Mouse (Mus musculus): ENCODE results near the gene Ndst2. TPM values are rescaled to one million over a fixed set of nuclear protein-coding genes. Genes with fewer than 3 reads are reported as not detected.

The Ndst2 gene
- polyA plus RNA-seq, 1 experiment from 2014 or later, result 19.1 TPM

DNA sequence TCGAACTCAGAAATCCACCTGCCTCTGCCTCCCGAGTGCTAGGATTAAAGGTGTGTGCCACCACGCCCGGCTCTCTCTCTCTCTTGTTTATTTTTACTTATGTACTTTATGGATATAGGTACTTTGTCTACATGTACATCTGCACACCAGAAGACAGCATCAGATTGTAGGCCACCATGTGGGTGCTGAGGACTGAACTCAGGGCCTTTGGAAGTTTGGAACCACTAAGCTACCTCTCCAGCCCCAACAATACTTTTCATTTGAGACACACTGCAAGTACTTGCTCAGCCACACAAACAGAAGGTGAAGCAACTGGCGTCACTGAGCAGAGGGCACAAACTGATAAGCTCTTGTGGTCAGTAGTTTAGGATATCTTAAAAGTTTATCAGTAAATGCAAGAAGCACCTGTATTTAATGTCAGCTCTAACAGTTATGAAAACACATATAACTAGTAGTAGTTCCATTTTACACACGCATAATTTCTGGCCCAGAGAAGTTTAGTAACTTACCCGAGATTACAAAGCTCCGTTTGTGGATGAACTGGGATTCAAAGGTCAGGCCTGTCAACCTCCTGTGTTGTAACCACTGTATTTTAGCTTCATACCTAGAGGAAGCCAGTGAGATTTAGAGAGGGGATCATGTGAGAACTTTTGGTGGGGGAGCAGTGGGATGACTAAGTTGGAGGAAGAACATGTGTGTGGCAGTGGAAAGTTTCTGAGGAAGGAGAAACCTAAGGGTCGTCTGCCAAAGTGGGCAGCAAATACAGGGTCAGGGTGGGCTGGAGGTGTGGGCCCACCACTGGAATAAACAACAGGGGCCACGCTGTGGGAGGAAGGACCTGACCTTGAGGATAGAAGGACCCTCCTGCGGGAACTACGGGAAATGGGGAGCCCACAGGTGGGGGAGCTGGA lies 1.1 kb downstream of the Ndst2 start:
- peak overlapping the region; percentile 84 for H3K4me3 ChIP-seq (ENCODE audit: low read depth, low read length)
- WGBS (ENCODE audit: insufficient replicate concordance), result 42% methylated on average over 12 of the region's 12 CpGs
- H3K36me3 ChIP-seq (ENCODE audit: control insufficient read depth, insufficient read depth, low read length), result peaks cover 27% of the 10 kb centered on the region
- H3K9ac ChIP-seq (ENCODE audit: low read depth, low read length), result peak overlapping the region; percentile 93
- peaks cover 19% of the 10 kb centered on the region for H3K4me1 ChIP-seq (ENCODE audit: control insufficient read depth, insufficient read depth, low read length)
- ATAC-seq (replicated peaks; ENCODE audit: insufficient number of reproducible peaks, low FRiP score, low TSS enrichment), result no peak
- H3K27ac ChIP-seq (ENCODE audit: low read depth, low read length), result peak overlapping the region; percentile 89
- peak overlapping the region; percentile 71 for H3K4me2 ChIP-seq
- no peaks in the 10 kb centered on the region for H3K27me3 ChIP-seq (ENCODE audit: control insufficient read depth, insufficient read depth, low read length)
- no peaks in the 10 kb centered on the region for H3K9me3 ChIP-seq (replicated peaks; ENCODE audit: control insufficient read depth, low read length)

DNA sequence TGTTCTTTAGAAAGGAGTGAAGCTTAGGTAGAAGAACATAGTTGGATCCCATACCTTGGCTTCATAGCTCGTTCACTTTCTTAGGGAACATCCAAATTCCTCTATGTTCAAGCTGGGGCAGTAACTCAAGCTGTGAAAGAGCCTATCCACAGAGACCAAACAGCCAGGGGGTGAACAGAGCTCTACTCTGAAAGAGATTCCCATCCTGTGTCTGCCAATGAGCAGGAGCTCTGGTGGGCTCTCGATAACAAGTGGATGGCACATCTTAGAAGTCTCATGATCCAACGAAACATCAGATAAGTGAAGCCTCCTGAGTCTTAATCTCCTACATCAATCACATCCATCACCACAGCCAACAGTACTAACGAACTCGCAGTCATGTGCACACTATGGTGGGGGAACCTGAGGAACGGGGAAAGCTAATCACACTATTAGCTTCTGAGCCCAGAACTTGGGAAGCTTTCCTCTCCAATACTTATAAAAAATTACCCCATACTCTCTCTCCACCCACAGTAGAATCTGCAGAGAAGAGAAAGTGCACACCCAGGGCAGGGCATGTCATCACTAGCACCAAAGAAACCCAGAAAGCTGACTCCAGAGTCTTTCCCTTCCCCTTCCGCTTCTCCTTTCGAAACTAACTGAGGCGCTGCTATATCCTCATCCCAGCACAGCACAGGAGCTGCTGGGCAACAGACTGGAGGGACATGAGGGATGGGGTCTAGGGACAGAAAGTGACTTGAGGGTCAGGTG lies 3.3 kb downstream of the Ndst2 start:
- H3K4me3 ChIP-seq (ENCODE audit: low read depth, low read length), result no peak overlapping the region
- peaks cover 13% of the 10 kb centered on the region for H3K4me1 ChIP-seq (ENCODE audit: control insufficient read depth, insufficient read depth, low read length)
- H3K36me3 ChIP-seq (ENCODE audit: control insufficient read depth, insufficient read depth, low read length), result peaks cover 30% of the 10 kb centered on the region
- H3K4me2 ChIP-seq, result no peak overlapping the region
- no peak overlapping the region for H3K27ac ChIP-seq (ENCODE audit: low read depth, low read length)
- no peaks in the 10 kb centered on the region for H3K9me3 ChIP-seq (replicated peaks; ENCODE audit: control insufficient read depth, low read length)
- 86% methylated on average over 9 of the region's 9 CpGs for WGBS (ENCODE audit: insufficient replicate concordance)
- H3K27me3 ChIP-seq (ENCODE audit: control insufficient read depth, insufficient read depth, low read length), result no peaks in the 10 kb centered on the region
- ATAC-seq (replicated peaks; ENCODE audit: insufficient number of reproducible peaks, low FRiP score, low TSS enrichment), result no peak
- H3K9ac ChIP-seq (ENCODE audit: low read depth, low read length), result no peak overlapping the region

DNA sequence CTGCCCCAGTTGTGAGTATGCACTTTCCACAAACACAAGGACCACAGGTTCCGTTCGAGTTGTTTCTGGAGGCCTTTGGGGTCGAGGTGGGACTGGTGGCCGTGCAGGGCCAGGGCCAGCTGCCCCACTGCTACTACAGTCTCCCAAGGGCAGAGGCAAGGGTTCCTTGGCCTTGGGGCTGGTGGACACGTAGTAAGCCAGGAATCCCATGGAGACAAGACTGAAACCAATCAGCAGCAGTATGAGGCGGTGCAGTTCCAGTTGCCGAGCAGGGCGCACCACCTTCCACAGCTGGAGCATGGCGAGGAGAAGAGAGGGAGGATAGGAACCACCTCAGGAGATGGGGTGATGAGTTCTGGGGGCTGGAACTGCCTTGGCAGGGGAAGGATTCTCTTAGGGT lies 4.5 kb downstream of the Ndst2 start:
- H3K4me1 ChIP-seq (ENCODE audit: control insufficient read depth, insufficient read depth, low read length), result peaks cover 14% of the 10 kb centered on the region
- H3K4me3 ChIP-seq (ENCODE audit: low read depth, low read length), result no peak overlapping the region
- no peak for ATAC-seq (replicated peaks; ENCODE audit: insufficient number of reproducible peaks, low FRiP score, low TSS enrichment)
- H3K27ac ChIP-seq (ENCODE audit: low read depth, low read length), result no peak overlapping the region; the same call in 1 of the 2 replicates
- H3K36me3 ChIP-seq (ENCODE audit: control insufficient read depth, insufficient read depth, low read length), result peaks cover 34% of the 10 kb centered on the region
- H3K9ac ChIP-seq (ENCODE audit: low read depth, low read length), result no peak overlapping the region
- 87% methylated on average over 9 of the region's 9 CpGs for WGBS (ENCODE audit: insufficient replicate concordance)
- no peaks in the 10 kb centered on the region for H3K9me3 ChIP-seq (replicated peaks; ENCODE audit: control insufficient read depth, low read length)
- no peaks in the 10 kb centered on the region for H3K27me3 ChIP-seq (ENCODE audit: control insufficient read depth, insufficient read depth, low read length)
- H3K4me2 ChIP-seq, result no peak overlapping the region

DNA sequence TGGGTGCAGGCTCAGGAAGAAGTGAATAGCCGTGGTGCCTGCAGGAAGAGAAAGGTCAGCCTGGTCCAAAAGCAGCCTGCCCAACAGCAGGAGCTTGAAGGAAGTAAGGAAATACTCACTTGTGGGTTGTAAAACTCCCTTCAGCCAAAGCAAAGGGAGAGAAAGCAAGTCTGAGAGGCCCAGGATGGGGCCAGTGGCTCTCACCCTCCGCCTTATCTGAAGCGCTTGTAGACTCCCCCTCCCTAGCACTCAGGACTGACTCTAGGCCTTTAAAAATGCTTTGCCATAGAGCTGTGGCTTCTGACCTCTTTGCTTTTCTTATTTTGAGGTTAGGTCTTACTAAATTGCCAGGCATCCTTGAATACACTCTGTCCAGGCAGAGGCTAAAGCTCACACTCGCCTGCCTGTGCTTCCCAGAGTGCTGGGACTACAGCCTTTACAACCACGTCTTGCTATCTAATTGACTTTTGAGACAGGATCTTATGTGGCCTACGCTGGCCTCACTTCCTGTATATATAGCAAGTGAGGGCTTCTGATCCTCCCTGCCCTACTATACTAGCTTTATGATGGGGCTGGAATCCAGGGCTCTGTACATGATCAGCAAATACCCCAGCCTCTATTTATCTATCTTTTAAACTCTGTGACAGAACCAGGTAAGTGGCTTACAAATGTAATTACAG lies 8.6 kb downstream of the Ndst2 start:
- Histone ChIP-seq H3K36me3 (ENCODE audit: control insufficient read depth, insufficient read depth, low read length) (peaks cover 60% of the 10 kb centered on the region), H3K4me2 (peak overlapping the region; percentile 25), H3K4me1 (ENCODE audit: control insufficient read depth, insufficient read depth, low read length) (peaks cover 14% of the 10 kb centered on the region), H3K27ac (ENCODE audit: low read depth, low read length) (peak overlapping the region; percentile 65), H3K27me3 (ENCODE audit: control insufficient read depth, insufficient read depth, low read length) (no peaks in the 10 kb centered on the region), H3K9ac (ENCODE audit: low read depth, low read length) (0 out of 2 replicates have a peak overlapping the region, but pooled peaks have one; percentile 11), H3K4me3 (ENCODE audit: low read depth, low read length) (no peak overlapping the region), H3K9me3 (replicated peaks; ENCODE audit: control insufficient read depth, low read length) (no peaks in the 10 kb centered on the region)
- 33% methylated on average over 6 of the region's 6 CpGs for WGBS (ENCODE audit: insufficient replicate concordance)
- ATAC-seq (replicated peaks; ENCODE audit: insufficient number of reproducible peaks, low FRiP score, low TSS enrichment), result no peak

DNA sequence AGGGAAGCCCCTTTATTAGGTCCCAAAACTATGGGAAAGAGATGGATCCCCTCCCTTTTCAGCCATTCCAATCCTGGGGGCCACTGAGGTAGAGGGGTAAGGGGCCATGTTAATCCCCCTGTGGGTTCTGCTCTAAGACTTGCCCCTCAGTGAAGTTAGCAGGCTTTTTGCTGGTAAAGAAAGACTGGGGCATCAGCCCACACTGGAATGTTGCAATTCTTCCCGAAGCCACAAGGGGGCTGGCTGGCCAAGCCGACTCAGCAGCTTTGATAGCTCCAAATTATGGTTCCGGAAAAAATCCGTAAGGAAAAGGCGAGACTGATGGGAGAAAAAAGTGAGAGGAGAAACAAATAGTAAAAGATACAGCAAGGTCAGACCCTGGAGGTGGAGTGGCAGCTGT lies 10.3 kb downstream of the Ndst2 start:
- Histone ChIP-seq H3K9ac (ENCODE audit: low read depth, low read length) (no peak overlapping the region), H3K4me1 (ENCODE audit: control insufficient read depth, insufficient read depth, low read length) (peaks cover 14% of the 10 kb centered on the region), H3K27me3 (ENCODE audit: control insufficient read depth, insufficient read depth, low read length) (no peaks in the 10 kb centered on the region), H3K4me2 (no peak overlapping the region), H3K27ac (ENCODE audit: low read depth, low read length) (no peak overlapping the region), H3K4me3 (ENCODE audit: low read depth, low read length) (no peak overlapping the region), H3K36me3 (ENCODE audit: control insufficient read depth, insufficient read depth, low read length) (peaks cover 64% of the 10 kb centered on the region), H3K9me3 (replicated peaks; ENCODE audit: control insufficient read depth, low read length) (no peaks in the 10 kb centered on the region)
- ATAC-seq (replicated peaks; ENCODE audit: insufficient number of reproducible peaks, low FRiP score, low TSS enrichment), result no peak
- 38% methylated on average over 5 of the region's 5 CpGs for WGBS (ENCODE audit: insufficient replicate concordance)

- peaks cover 65% of the 10 kb centered on the region for H3K36me3 ChIP-seq (ENCODE audit: control insufficient read depth, insufficient read depth, low read length)
- H3K9me3 ChIP-seq (replicated peaks; ENCODE audit: control insufficient read depth, low read length), result no peaks in the 10 kb centered on the region
- H3K4me1 ChIP-seq (ENCODE audit: control insufficient read depth, insufficient read depth, low read length), result peaks cover 14% of the 10 kb centered on the region
- 82% methylated on average over 12 of the region's 12 CpGs for WGBS (ENCODE audit: insufficient replicate concordance)
- H3K4me2 ChIP-seq, result no peak overlapping the region
- no peak overlapping the region for H3K4me3 ChIP-seq (ENCODE audit: low read depth, low read length)
- H3K27ac ChIP-seq (ENCODE audit: low read depth, low read length), result no peak overlapping the region
- no peak for ATAC-seq (replicated peaks; ENCODE audit: insufficient number of reproducible peaks, low FRiP score, low TSS enrichment)
- H3K27me3 ChIP-seq (ENCODE audit: control insufficient read depth, insufficient read depth, low read length), result no peaks in the 10 kb centered on the region
- no peak overlapping the region for H3K9ac ChIP-seq (ENCODE audit: low read depth, low read length)
Measured at GRCm38 (mm10) chr14:20723006-20723405, 11.4 kb downstream of the Ndst2 start.

GRCm38 (mm10) chr14:20721371-20721770 lies 13.0 kb downstream of the Ndst2 start:
- Histone ChIP-seq H3K4me1 (ENCODE audit: control insufficient read depth, insufficient read depth, low read length) (peaks cover 14% of the 10 kb centered on the region), H3K4me2 (no peak overlapping the region), H3K27ac (ENCODE audit: low read depth, low read length) (no peak overlapping the region), H3K4me3 (ENCODE audit: low read depth, low read length) (no peak overlapping the region), H3K27me3 (ENCODE audit: control insufficient read depth, insufficient read depth, low read length) (no peaks in the 10 kb centered on the region), H3K9me3 (replicated peaks; ENCODE audit: control insufficient read depth, low read length) (no peaks in the 10 kb centered on the region), H3K9ac (ENCODE audit: low read depth, low read length) (no peak overlapping the region), H3K36me3 (ENCODE audit: control insufficient read depth, insufficient read depth, low read length) (peaks cover 67% of the 10 kb centered on the region)
- ATAC-seq (replicated peaks; ENCODE audit: insufficient number of reproducible peaks, low FRiP score, low TSS enrichment), result no peak
- WGBS (ENCODE audit: insufficient replicate concordance), result 85% methylated on average over 4 of the region's 4 CpGs

DNA sequence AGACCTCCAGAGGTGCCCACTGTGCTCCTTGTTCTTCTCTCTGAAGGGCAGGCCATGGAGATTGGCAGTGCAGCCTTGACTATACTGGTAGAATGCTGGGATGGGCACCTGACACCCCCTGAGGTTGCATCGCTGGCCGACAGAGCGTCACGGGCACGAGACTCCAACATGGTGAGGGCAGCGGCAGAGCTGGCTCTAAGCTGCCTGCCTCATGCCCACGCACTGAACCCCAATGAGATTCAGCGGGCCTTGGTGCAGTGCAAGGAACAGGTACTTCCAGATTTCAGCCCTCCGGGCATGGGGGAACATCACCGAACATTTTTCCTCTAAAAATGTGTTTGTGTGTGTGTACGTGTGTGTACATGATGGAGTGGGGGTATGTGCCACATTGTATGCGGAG lies 14.6 kb downstream of the Ndst2 start:
- H3K27ac ChIP-seq (ENCODE audit: low read depth, low read length), result no peak overlapping the region
- no peak overlapping the region for H3K4me2 ChIP-seq
- WGBS (ENCODE audit: insufficient replicate concordance), result 92% methylated on average over 12 of the region's 12 CpGs
- no peaks in the 10 kb centered on the region for H3K27me3 ChIP-seq (ENCODE audit: control insufficient read depth, insufficient read depth, low read length)
- no peak for ATAC-seq (replicated peaks; ENCODE audit: insufficient number of reproducible peaks, low FRiP score, low TSS enrichment)
- H3K9ac ChIP-seq (ENCODE audit: low read depth, low read length), result no peak overlapping the region
- H3K9me3 ChIP-seq (replicated peaks; ENCODE audit: control insufficient read depth, low read length), result no peaks in the 10 kb centered on the region
- peaks cover 2% of the 10 kb centered on the region; the same call in 1 of the 2 replicates for H3K4me1 ChIP-seq (ENCODE audit: control insufficient read depth, insufficient read depth, low read length)
- H3K4me3 ChIP-seq (ENCODE audit: low read depth, low read length), result no peak overlapping the region
- peaks cover 67% of the 10 kb centered on the region for H3K36me3 ChIP-seq (ENCODE audit: control insufficient read depth, insufficient read depth, low read length)

Data from heart, embryonic 11.5 days (tissue).